Mouse (Mus musculus) hindbrain, embryonic 14.5 days (tissue): ENCODE measurements around the gene Rnf215. TPM values are rescaled to one million over a fixed set of nuclear protein-coding genes. Genes with fewer than 3 reads are reported as not detected.
"Not testable (repeated sequence)": the region's sequence is repeated elsewhere in the genome, so short reads cannot be mapped to it uniquely, and the experiment has no call there.

ENCODE experiments used
- ATAC-seq: fragments of 200-750 bp; cut with Nextera tagmentation; 2 replicates; pipeline ENCODE4 v1.8.0; 2017; ENCODE audit warnings: moderate number of reproducible peaks, mild to moderate bottlenecking, moderate TSS enrichment, moderate library complexity; ENCODE audit not compliant: low FRiP score
- DNase-seq: peaks from one replicate; pipeline ENCODE4 v3.0.0-alpha.2; 2015; ENCODE audit warnings: low spot score
- H3K27ac ChIP-seq: fragments of 300-500 bp; sonication (generic); 2 replicates; pipeline ENCODE4 v1.5.1; 2014; ENCODE audit warnings: mild to moderate bottlenecking, moderate library complexity
- H3K27me3 ChIP-seq: fragments of 300-500 bp; sonication (generic); 2 replicates; pipeline ENCODE4 v1.6.1; 2014; ENCODE audit warnings: mild to moderate bottlenecking, low read length, mixed read lengths; ENCODE audit not compliant: control insufficient read depth, insufficient read depth
- H3K36me3 ChIP-seq: fragments of 300-500 bp; sonication (generic); replicated peaks from 2 replicates; pipeline ENCODE4 v1.6.1; 2014; ENCODE audit not compliant: control insufficient read depth, insufficient read depth
- H3K4me1 ChIP-seq: fragments of 300-500 bp; sonication (generic); replicated peaks from 2 replicates; pipeline ENCODE4 v1.6.1; 2014; ENCODE audit warnings: antibody characterized with exemption, low read length, mixed read lengths; ENCODE audit not compliant: control insufficient read depth, insufficient read depth
- H3K4me2 ChIP-seq: fragments of 300-500 bp; sonication (generic); replicated peaks from 2 replicates; pipeline ENCODE4 v1.6.1; 2014; ENCODE audit warnings: mild to moderate bottlenecking, moderate library complexity
- H3K4me3 ChIP-seq: fragments of 300-500 bp; sonication (generic); replicated peaks from 2 replicates; pipeline ENCODE4 v1.5.1; 2014; ENCODE audit warnings: mild to moderate bottlenecking, low read length
- H3K9ac ChIP-seq: fragments of 300-500 bp; sonication (generic); 2 replicates; pipeline ENCODE4 v1.6.1; 2014
- H3K9me3 ChIP-seq: fragments of 300-500 bp; sonication (generic); 2 replicates; pipeline ENCODE4 v1.6.1; 2016; ENCODE audit warnings: low read length; ENCODE audit not compliant: control insufficient read depth
- WGBS: fragments of 180-500 bp; shearing (Covaris S2); extraction: QIAGEN DNeasy Blood & Tissue Kit; methylation state at CpG from one replicate; pipeline ENCODE4 v1.1.7; 2014; 5-methylcytosine and 5-hydroxymethylcytosine counted together
- polyA plus RNA-seq: library from polyadenylated mRNA; unstranded; fragments of >200 nt; fragmentation: Nextera tagmentation; extraction: Ambion mirVana; gene quantifications from 2 replicates; pipeline ENCODE4 v1.2.1, GENCODE M21; 2014

The Rnf215 gene
- polyA plus RNA-seq, 1 experiment from 2014 or later = 48.2 TPM

DNA sequence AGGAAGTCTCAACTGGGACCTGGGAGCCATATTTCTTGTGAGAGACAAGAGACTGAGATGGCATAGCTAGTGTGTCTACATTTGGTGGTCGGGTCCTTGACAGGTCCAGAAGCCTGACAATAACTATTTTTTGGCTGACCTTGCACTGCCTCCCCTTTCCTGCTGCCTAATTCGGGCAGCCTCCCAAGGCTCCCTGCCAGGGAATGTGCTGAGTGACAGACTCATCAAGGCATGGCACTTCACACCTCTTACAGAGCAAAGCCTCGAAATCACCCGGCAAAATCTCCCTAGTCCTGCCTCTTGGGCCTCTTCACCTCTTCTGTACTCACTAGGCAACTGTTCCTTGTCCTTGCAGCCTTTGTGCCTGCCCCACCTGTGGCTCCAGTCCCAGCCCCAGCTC is 42.7 kb downstream of the Rnf215 start:
- DNase-seq (no peak), ATAC-seq (no peak)
- Histone ChIP-seq H3K27me3 (no peaks in the 10 kb centered on the region), H3K4me2 (no peak overlapping the region), H3K9ac (no peak overlapping the region), H3K9me3 (no peaks in the 10 kb centered on the region), H3K4me1 (no peaks in the 10 kb centered on the region), H3K4me3 (no peak overlapping the region), H3K36me3 (peaks cover 100% of the 10 kb centered on the region), H3K27ac (no peak overlapping the region)
- WGBS = 85% methylated on average over 4 of the region's 4 CpGs

DNA sequence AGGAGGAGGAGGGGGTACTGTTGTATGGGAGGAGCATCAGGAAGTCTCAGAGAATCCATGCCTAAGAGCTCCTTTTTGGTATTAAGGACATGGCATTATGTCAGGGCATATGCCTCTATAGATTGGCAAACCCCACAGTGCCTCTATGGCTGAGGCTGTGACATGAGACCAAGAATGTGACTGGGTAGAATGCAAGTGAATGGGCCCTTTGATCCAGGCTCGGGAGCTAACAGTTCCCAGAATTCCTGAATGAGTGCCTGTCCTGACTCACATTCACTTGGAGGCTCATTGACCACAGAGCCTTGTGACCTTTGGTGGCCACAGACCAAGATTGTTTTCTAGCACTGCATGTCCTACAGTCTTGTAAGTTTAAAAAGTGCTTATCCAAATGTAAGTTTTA is 47.1 kb downstream of the Rnf215 start:
- Histone ChIP-seq H3K4me2 (no peak overlapping the region), H3K4me1 (0 out of 2 replicates have a peak, but pooled peaks cover under 1% of the 10 kb centered on the region), H3K36me3 (peaks cover 68% of the 10 kb centered on the region), H3K27ac (no peak overlapping the region), H3K4me3 (no peak overlapping the region), H3K9me3 (no peaks in the 10 kb centered on the region), H3K9ac (no peak overlapping the region), H3K27me3 (no peaks in the 10 kb centered on the region)
- ATAC-seq = no peak
- DNase-seq = no peak
- WGBS = 11% methylated on average over 1 of the region's 1 CpGs

DNA sequence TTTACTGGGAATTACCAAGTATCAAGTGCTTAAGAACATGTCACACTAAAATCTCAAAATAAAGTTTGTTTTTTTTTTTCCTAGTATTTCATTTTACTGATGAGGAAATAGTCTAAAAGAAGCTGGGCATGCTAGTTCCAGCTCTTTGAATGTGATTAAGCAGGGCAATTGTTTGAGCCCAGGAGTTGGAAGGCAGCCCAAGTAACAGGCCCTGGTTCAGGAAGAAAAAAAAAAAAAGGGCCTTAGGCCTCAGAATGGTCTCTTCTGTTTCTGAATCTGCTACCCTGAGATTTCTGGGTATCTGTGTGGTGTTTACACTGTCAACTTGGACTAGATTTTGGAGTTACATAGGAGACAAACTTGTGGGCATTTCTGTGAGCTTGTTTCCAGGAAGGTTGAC is 48.5 kb downstream of the Rnf215 start:
- H3K9me3 ChIP-seq = no peaks in the 10 kb centered on the region
- no peak overlapping the region for H3K9ac ChIP-seq
- no peak overlapping the region for H3K4me3 ChIP-seq
- ATAC-seq = no peak
- H3K4me2 ChIP-seq = no peak overlapping the region
- H3K4me1 ChIP-seq = peaks cover 14% of the 10 kb centered on the region
- peaks cover 54% of the 10 kb centered on the region for H3K36me3 ChIP-seq
- H3K27ac ChIP-seq = peak overlapping the region; percentile 34; the same call in 1 of the 2 replicates
- DNase-seq = no peak
- H3K27me3 ChIP-seq = no peaks in the 10 kb centered on the region

DNA sequence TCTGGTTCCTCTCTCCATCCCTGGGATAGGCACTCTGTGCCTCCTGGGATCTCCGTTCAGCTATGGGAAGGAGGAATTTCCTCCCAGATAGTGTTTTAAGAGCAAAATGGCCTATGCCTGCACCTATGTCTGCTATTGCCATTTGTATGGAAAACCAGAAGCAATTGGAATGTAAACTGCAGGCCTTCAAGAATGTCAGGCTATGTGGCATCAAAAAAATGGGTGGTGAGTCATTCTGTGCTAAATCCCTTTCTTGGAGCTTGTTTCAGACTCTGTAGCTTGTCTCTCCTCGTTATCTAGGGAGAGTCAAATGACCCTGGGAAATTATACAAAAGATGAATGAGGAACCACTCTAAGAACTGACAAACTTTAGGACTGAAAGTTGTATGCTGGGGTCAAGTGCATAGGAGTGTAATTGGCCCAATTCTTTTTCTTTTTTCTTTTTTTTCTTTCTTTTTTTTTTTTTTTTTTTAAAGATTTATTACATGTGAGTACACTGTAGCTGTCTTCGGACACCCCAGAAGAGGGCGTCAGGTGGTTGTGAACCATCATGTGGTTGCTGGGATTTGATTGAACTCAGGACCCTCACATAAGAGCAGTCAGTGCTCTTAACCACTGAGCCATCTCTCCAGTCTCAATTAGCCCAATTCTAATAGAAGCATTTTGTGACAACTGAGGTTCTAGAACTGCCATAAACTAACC is 49.4 kb downstream of the Rnf215 start:
- Histone ChIP-seq H3K27me3 (no peaks in the 10 kb centered on the region), H3K9me3 (no peaks in the 10 kb centered on the region), H3K4me1 (peaks cover 14% of the 10 kb centered on the region), H3K9ac (no peak overlapping the region), H3K36me3 (peaks cover 45% of the 10 kb centered on the region), H3K4me2 (no peak overlapping the region), H3K27ac (peak overlapping the region; percentile 34; the same call in 1 of the 2 replicates), H3K4me3 (no peak overlapping the region)
- ATAC-seq (no peak), DNase-seq (no peak)
- WGBS = 81% methylated on average over 4 of the region's 4 CpGs

DNA sequence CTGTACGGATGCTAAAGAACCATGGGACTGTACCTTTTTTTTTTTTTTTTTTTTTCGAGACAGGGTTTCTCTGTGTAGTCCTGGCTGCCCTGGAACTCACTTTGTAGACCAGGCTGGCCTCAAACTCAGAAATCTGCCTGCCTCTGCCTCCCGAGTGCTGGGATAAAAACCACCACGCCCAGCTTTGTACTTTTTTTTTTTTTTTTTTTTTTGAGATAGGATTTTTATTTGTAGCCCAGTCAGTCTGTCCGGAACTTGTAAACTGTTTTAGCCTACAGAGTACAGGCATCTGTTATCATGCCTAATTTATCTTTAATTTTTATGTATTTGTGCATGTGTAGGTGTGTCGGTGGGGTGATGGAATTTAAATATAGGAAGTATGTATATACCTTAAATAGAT is 50.5 kb downstream of the Rnf215 start:
- not testable (repeated sequence) for H3K9me3 ChIP-seq, DNase-seq, H3K27ac ChIP-seq, H3K9ac ChIP-seq, H3K27me3 ChIP-seq, H3K4me3 ChIP-seq, ATAC-seq, H3K4me2 ChIP-seq
- Histone ChIP-seq H3K36me3 (peaks cover 34% of the 10 kb centered on the region), H3K4me1 (peaks cover 14% of the 10 kb centered on the region)
- WGBS = 97% methylated on average over 5 of the region's 6 CpGs

DNA sequence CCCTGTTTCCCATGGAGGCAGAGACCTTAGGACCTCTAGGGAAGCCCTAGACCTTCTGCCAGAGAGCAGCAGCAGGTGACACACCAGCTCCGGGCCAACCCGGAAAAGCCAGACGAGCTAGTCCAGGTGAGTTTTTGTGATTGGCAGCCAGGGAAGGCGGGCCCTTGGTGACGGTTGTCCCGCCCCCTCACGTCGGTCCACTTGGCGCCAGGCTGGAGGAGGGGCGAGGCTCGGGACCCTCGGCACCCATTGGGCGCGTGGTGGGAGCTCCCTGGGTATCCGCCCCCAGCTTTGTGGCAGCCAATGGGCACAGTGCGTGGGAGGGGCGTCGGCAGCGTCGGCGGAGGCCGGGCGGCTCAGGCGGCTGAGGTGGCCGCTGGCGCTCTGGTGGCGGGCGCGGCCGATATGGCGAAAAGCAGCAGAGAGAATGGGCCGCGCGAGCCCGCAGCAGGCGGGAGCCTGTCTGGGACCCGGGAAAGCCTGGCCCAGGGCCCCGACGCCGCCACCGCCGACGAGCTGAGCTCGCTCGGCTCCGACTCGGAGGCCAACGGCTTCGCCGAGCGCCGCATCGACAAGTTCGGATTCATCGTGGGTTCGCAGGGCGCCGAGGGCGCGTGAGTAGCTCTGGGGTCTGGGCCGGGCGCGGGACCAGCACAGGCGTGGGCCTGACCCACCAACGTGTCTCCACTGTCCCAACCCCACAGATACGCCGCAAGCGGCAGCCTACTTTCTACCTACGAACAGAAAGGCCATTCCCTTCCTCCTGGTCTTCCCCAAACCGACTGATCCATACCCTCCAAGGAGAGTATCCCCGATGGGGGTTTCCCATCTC is 51.7 kb downstream of the Rnf215 start, which contains the start of gene Tbc1d10a:
Gene Tbc1d10a (plus strand): TSS at position 304 of the 832 bp plus-strand sequence.
- ATAC-seq (peak; percentile 99), DNase-seq (peak; percentile 95)
- Histone ChIP-seq H3K4me1 (peaks cover 14% of the 10 kb centered on the region), H3K4me2 (peak within 1 kb of the TSS; percentile 87), H3K36me3 (peaks cover 22% of the 10 kb centered on the region), H3K4me3 (peak within 1 kb of the TSS; percentile 80), H3K9me3 (no peaks in the 10 kb centered on the region), H3K27me3 (no peaks in the 10 kb centered on the region), H3K27ac (peak within 1 kb of the TSS; percentile 47), H3K9ac (peak within 1 kb of the TSS; percentile 87)
- under 1% methylated on average over 68 of the region's 71 CpGs for WGBS

DNA sequence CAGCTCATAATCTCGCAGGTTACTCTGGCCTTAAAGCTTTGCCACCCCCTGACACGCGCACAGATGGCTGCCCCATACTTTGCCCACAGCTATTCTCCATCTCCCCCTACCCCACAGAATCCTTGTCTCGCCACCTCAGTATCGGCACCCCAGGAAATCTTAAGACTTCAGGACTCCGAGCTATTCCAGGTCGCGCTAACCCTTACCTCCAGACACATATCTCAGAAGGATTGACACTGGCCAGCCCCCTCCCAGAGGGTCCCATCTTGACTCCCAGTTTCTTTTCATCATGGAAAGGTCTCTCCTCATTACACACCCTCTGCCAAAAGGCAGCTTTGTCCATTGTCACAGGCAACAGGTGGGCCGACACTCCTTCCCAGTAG is 52.3 kb downstream of the Rnf215 start:
- ATAC-seq = no peak
- Histone ChIP-seq H3K9me3 (no peaks in the 10 kb centered on the region), H3K9ac (peak overlapping the region; percentile 87), H3K27me3 (no peaks in the 10 kb centered on the region), H3K36me3 (peaks cover 16% of the 10 kb centered on the region), H3K27ac (no peak overlapping the region), H3K4me1 (peaks cover 14% of the 10 kb centered on the region), H3K4me2 (peak overlapping the region; percentile 87), H3K4me3 (peak overlapping the region; percentile 80)
- WGBS = 16% methylated on average over 9 of the region's 9 CpGs
- no peak for DNase-seq

DNA sequence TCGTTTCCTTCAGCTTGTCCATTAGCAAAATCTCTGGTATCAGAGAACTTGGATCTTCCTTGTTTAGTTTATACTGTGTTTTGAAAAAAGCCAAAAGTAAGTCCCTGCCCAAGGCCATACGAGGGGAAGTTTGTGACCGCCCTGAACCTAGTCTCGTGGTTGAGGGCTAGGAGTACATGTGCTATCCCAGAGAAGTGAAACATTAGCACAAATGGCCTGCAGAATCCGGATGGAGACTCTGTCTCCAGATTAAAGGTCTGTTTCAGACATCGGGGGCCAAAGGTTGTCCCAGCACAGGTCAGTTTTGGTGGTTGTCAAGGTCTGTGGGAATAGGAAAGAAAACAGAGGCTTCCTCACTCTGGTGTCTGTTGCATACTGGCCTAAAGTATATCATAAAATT is 54.2 kb downstream of the Rnf215 start:
- 92% methylated on average over 6 of the region's 6 CpGs for WGBS
- no peak overlapping the region for H3K9ac ChIP-seq
- no peak overlapping the region for H3K4me2 ChIP-seq
- no peak for DNase-seq
- no peaks in the 10 kb centered on the region; the same call in 1 of the 2 replicates for H3K36me3 ChIP-seq
- no peak for ATAC-seq
- H3K9me3 ChIP-seq = no peaks in the 10 kb centered on the region
- H3K27ac ChIP-seq = no peak overlapping the region
- H3K27me3 ChIP-seq = no peaks in the 10 kb centered on the region
- H3K4me3 ChIP-seq = no peak overlapping the region
- H3K4me1 ChIP-seq = peaks cover 14% of the 10 kb centered on the region

DNA sequence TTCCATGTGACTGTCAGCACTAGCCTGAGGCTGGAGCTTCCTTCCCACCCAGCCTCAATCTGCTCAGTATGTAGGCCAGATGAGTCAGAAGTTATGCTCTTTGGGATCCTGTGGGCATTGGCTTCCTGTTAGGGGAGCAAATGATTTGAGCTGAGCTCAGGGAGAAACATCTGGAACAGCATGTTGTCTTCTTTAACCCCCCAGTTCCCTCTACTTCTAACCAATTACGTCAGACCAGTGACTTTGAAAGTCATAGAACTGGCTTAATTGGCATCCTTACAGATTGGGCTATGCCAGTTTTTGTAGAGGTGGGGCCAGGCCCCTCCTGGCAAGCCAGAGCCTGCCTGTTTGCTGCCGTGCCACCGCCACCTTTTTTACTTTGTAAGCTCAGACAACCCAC is 55.7 kb downstream of the Rnf215 start:
- Histone ChIP-seq H3K36me3 (no peaks in the 10 kb centered on the region), H3K4me2 (no peak overlapping the region), H3K27me3 (no peaks in the 10 kb centered on the region), H3K4me3 (no peak overlapping the region), H3K4me1 (peaks cover 14% of the 10 kb centered on the region), H3K27ac (no peak overlapping the region), H3K9ac (no peak overlapping the region), H3K9me3 (no peaks in the 10 kb centered on the region)
- DNase-seq (no peak), ATAC-seq (no peak)
- 79% methylated on average over 3 of the region's 3 CpGs for WGBS
